Comparison of ENCODE assay signal across 20 mouse cellular contexts in genomic region chr7:30053591-30053990, GRCm38 (mm10). TPM values are rescaled to one million over a fixed set of nuclear protein-coding genes. Genes with fewer than 3 reads are reported as not detected.
DNase-seq lines count a peak whose midpoint lies in the region; ATAC-seq and TF ChIP-seq lines count a peak whose summit lies in the region.
"Had no signal": no experiment of that assay in that cellular context is flagged by ENCODE, and none has a peak within 500 bp of the region (broad histone marks: within the 10 kb centered on the region; RNA-seq: fewer than 3 reads in every experiment).

No protein-coding gene starts in this region.

- H3K9ac ChIP-seq in heart, embryonic 16.5 days (ENCODE audit: low read length) = no peak overlapping the region
- H3K9ac ChIP-seq in embryonic facial prominence, embryonic 14.5 days (ENCODE audit: low read depth, low read length) = no peak overlapping the region
- no peak overlapping the region for H3K9ac ChIP-seq in midbrain, embryonic 11.5 days (ENCODE audit: low read length)
- H3K9ac ChIP-seq: forebrain, postnatal 0 days had no signal

- no peak overlapping the region for H3K4me3 ChIP-seq in heart, embryonic 16.5 days (ENCODE audit: low read length)
- H3K4me3 ChIP-seq in embryonic facial prominence, embryonic 14.5 days (ENCODE audit: low read depth, low read length) = no peak overlapping the region
- H3K4me3 ChIP-seq in cerebellum, adult 2 months (replicated peaks; ENCODE audit: insufficient read depth, low read depth, low read length) = no peak overlapping the region
- H3K4me3 ChIP-seq in midbrain, embryonic 11.5 days (ENCODE audit: low read depth, low read length) = no peak overlapping the region
- H3K4me3 ChIP-seq: hindbrain, embryonic 10.5 days; layer of hippocampus, adult 2 months; megakaryocyte, embryonic 14.5 days had no signal

- no peak for DNase-seq in heart, adult 8-10 months (ENCODE audit: low spot score)
- DNase-seq in 416B (ENCODE audit: low read depth) (peak; percentile 18), adipocyte (ENCODE audit: low spot score) (peak; percentile 21)
- DNase-seq in embryonic facial prominence, embryonic 14.5 days (ENCODE audit: low spot score) = peak; percentile 75
- no peak for DNase-seq in cerebellum, adult 2 months
- no peak for DNase-seq in kidney, postnatal 36 days
- DNase-seq in midbrain, embryonic 11.5 days (ENCODE audit: low spot score, missing footprints) = no peak
- DNase-seq: cerebellum, postnatal 10 days; forebrain, postnatal 0 days; kidney, adult 11 months; right cerebral cortex, postnatal 4 days had no signal

- H3K27ac ChIP-seq in heart, embryonic 16.5 days (ENCODE audit: low read length) = 0 out of 2 replicates have a peak overlapping the region, but pooled peaks have one; percentile 15
- H3K27ac ChIP-seq in embryonic facial prominence, embryonic 14.5 days (replicated peaks; ENCODE audit: low read depth, low read length) = 0 out of 2 replicates have a peak overlapping the region, but pooled peaks have one; percentile 40
- no peak overlapping the region for H3K27ac ChIP-seq in cerebellum, adult 2 months (ENCODE audit: insufficient read depth, low read length)
- H3K27ac ChIP-seq in midbrain, embryonic 11.5 days (ENCODE audit: low read depth, low read length) = no peak overlapping the region
- H3K27ac ChIP-seq: hindbrain, embryonic 10.5 days; layer of hippocampus, adult 2 months had no signal

- no peak for TF ChIP-seq POLR2A in cerebellum, adult 2 months (IDR thresholded peaks at IDR 0.05; ENCODE audit: borderline replicate concordance, insufficient read depth, low read length)

- ATAC-seq in heart, embryonic 16.5 days (replicated peaks; ENCODE audit: extremely low read depth, insufficient read depth, low FRiP score) = no peak
- ATAC-seq in embryonic facial prominence, embryonic 14.5 days (ENCODE audit: low read depth) = no peak
- no peak for ATAC-seq in midbrain, embryonic 11.5 days (ENCODE audit: low FRiP score)
- ATAC-seq: activated CD4-positive, CD25-positive, alpha-beta regulatory T cell, adult 4 months; CD4-positive, CD25-positive, alpha-beta regulatory T cell, adult 4 months; forebrain, postnatal 0 days; lung, postnatal 0 days had no signal

- H3K27me3 ChIP-seq in heart, embryonic 16.5 days (ENCODE audit: control insufficient read depth, insufficient read depth, low read length) = no peaks in the 10 kb centered on the region
- H3K27me3 ChIP-seq in embryonic facial prominence, embryonic 14.5 days (replicated peaks; ENCODE audit: control insufficient read depth, insufficient read depth, low read length) = no peaks in the 10 kb centered on the region
- H3K27me3 ChIP-seq in cerebellum, adult 2 months (ENCODE audit: control insufficient read depth, insufficient read depth, low read length) = no peaks in the 10 kb centered on the region
- no peaks in the 10 kb centered on the region for H3K27me3 ChIP-seq in midbrain, embryonic 11.5 days (ENCODE audit: control insufficient read depth, insufficient read depth, low read length)
- H3K27me3 ChIP-seq: megakaryocyte, embryonic 14.5 days had no signal

- H3K9me3 ChIP-seq in heart, embryonic 16.5 days (replicated peaks; ENCODE audit: control insufficient read depth, low read length) = no peaks in the 10 kb centered on the region
- no peaks in the 10 kb centered on the region for H3K9me3 ChIP-seq in embryonic facial prominence, embryonic 14.5 days (ENCODE audit: control insufficient read depth, low read length)
- no peaks in the 10 kb centered on the region for H3K9me3 ChIP-seq in midbrain, embryonic 11.5 days (ENCODE audit: control insufficient read depth, low read length)
- H3K9me3 ChIP-seq: hindbrain, embryonic 10.5 days had no signal

- H3K4me2 ChIP-seq in heart, embryonic 16.5 days (ENCODE audit: low read depth, low read length) = no peak overlapping the region
- H3K4me2 ChIP-seq in embryonic facial prominence, embryonic 14.5 days (ENCODE audit: low read depth, low read length) = no peak overlapping the region
- H3K4me2 ChIP-seq in midbrain, embryonic 11.5 days = no peak overlapping the region
- H3K4me2 ChIP-seq: liver, embryonic 11.5 days had no signal

- peaks cover 3% of the 10 kb centered on the region; the same call in 1 of the 2 replicates for H3K4me1 ChIP-seq in heart, embryonic 16.5 days (ENCODE audit: control insufficient read depth, insufficient read depth, low read length)
- H3K4me1 ChIP-seq in embryonic facial prominence, embryonic 14.5 days (ENCODE audit: control insufficient read depth, insufficient read depth, low read length) = peaks cover 7% of the 10 kb centered on the region; the same call in 1 of the 2 replicates
- H3K4me1 ChIP-seq in cerebellum, adult 2 months (ENCODE audit: control insufficient read depth, insufficient read depth, low read length) = 0 out of 2 replicates have a peak, but pooled peaks cover 3% of the 10 kb centered on the region
- peaks cover 3% of the 10 kb centered on the region; the same call in 1 of the 2 replicates for H3K4me1 ChIP-seq in midbrain, embryonic 11.5 days (ENCODE audit: control insufficient read depth, insufficient read depth, low read length)

- 5% methylated on average over 3 of the region's 3 CpGs for WGBS in heart, embryonic 16.5 days
- 4% methylated on average over 3 of the region's 3 CpGs for WGBS in embryonic facial prominence, embryonic 14.5 days
- WGBS in cerebellum, adult 2 months = 9% methylated on average over 3 of the region's 3 CpGs
- WGBS in midbrain, embryonic 11.5 days = 11% methylated on average over 3 of the region's 3 CpGs

- no peak for TF ChIP-seq CTCF in cerebellum, adult 2 months (IDR thresholded peaks at IDR 0.05; ENCODE audit: borderline replicate concordance, insufficient read depth, low read depth, low read length)

- H3K36me3 ChIP-seq in heart, embryonic 16.5 days (ENCODE audit: control insufficient read depth, insufficient read depth) = peaks cover 15% of the 10 kb centered on the region; the same call in 1 of the 2 replicates
- H3K36me3 ChIP-seq in embryonic facial prominence, embryonic 14.5 days (ENCODE audit: control insufficient read depth, insufficient read depth, low read length) = peaks cover 34% of the 10 kb centered on the region
- H3K36me3 ChIP-seq in midbrain, embryonic 11.5 days (ENCODE audit: control insufficient read depth, insufficient read depth, low read length) = peaks cover 7% of the 10 kb centered on the region; the same call in 1 of the 2 replicates

RNA-seq across cellular contexts. Expression of gene Zfp14, which starts 2.4 kb away (rescaled TPM):
- polyA plus RNA-seq in heart, embryonic 16.5 days (2015; fragmentation: Nextera tagmentation; extraction: Ambion mirVana) = 4.3 and 4.7 TPM in 2 replicates
- total RNA-seq in heart, adult 8-10 months (2022) = 1 to 10 TPM; 2.4 to 3.0 (median 2.6) TPM
- polyA plus RNA-seq in embryonic facial prominence, embryonic 14.5 days (2014; fragmentation: Nextera tagmentation; extraction: Ambion mirVana) = 4.4 and 6.4 TPM in 2 replicates
- 14.8 and 18.3 TPM in 2 replicates for polyA plus RNA-seq in cerebellum, adult 2 months (2012; rRNA removed)
- polyA plus RNA-seq in midbrain, embryonic 11.5 days (2014; fragmentation: Nextera tagmentation; extraction: Ambion mirVana) = 6.1 and 6.2 TPM in 2 replicates

RNA-seq across cellular contexts. Expression of gene Zfp82, which starts 19.1 kb away (rescaled TPM):
- 4.8 and 5.2 TPM in 2 replicates for polyA plus RNA-seq in heart, embryonic 16.5 days (2015; fragmentation: Nextera tagmentation; extraction: Ambion mirVana)
- total RNA-seq in heart, adult 8-10 months (2022) = 1 to 10 TPM; 2.1 to 3.0 (median 2.6) TPM
- 6.4 and 7.0 TPM in 2 replicates for polyA plus RNA-seq in embryonic facial prominence, embryonic 14.5 days (2014; fragmentation: Nextera tagmentation; extraction: Ambion mirVana)
- polyA plus RNA-seq in cerebellum, adult 2 months (2012; rRNA removed) = 2.7 and 2.9 TPM in 2 replicates
- 7.4 and 8.8 TPM in 2 replicates for polyA plus RNA-seq in midbrain, embryonic 11.5 days (2014; fragmentation: Nextera tagmentation; extraction: Ambion mirVana)

RNA-seq across cellular contexts. Expression of gene Gm26920, which starts 36.6 kb away (rescaled TPM):
- polyA plus RNA-seq in heart, embryonic 16.5 days (2015; fragmentation: Nextera tagmentation; extraction: Ambion mirVana) = not detected in 2 replicates
- under 1 TPM in 1 of 4 experiments, not detected in 3; 0.28 TPM for total RNA-seq in heart, adult 8-10 months (2022)
- 1.4 and 2.5 TPM in 2 replicates for polyA plus RNA-seq in embryonic facial prominence, embryonic 14.5 days (2014; fragmentation: Nextera tagmentation; extraction: Ambion mirVana)
- polyA plus RNA-seq in cerebellum, adult 2 months (2012; rRNA removed) = 0.27 and 0.65 TPM in 2 replicates
- 1.2 and 2.4 TPM in 2 replicates for polyA plus RNA-seq in midbrain, embryonic 11.5 days (2014; fragmentation: Nextera tagmentation; extraction: Ambion mirVana)
- total RNA-seq: adrenal gland, postnatal 4 days; layer of hippocampus, adult 2 months had no signal

RNA-seq across cellular contexts. Expression of gene Zfp566, which starts 36.7 kb away (rescaled TPM):
- 6.2 and 7.1 TPM in 2 replicates for polyA plus RNA-seq in heart, embryonic 16.5 days (2015; fragmentation: Nextera tagmentation; extraction: Ambion mirVana)
- total RNA-seq in heart, adult 8-10 months (2022) = 1 to 10 TPM in 3 of 4 experiments, under 1 TPM in 1; 0.82 to 1.8 (median 1.6) TPM
- 7.9 and 11.2 TPM in 2 replicates for polyA plus RNA-seq in embryonic facial prominence, embryonic 14.5 days (2014; fragmentation: Nextera tagmentation; extraction: Ambion mirVana)
- 5.5 and 6.1 TPM in 2 replicates for polyA plus RNA-seq in cerebellum, adult 2 months (2012; rRNA removed)
- 14.8 and 15.7 TPM in 2 replicates for polyA plus RNA-seq in midbrain, embryonic 11.5 days (2014; fragmentation: Nextera tagmentation; extraction: Ambion mirVana)

RNA-seq across cellular contexts. Expression of gene Zfp260, which starts 41.0 kb away (rescaled TPM):
- 75.3 and 76.0 TPM in 2 replicates for polyA plus RNA-seq in heart, embryonic 16.5 days (2015; fragmentation: Nextera tagmentation; extraction: Ambion mirVana)
- total RNA-seq in heart, adult 8-10 months (2022) = 10 to 100 TPM; 25.3 to 34.5 (median 31.3) TPM
- 136 and 141 TPM in 2 replicates for polyA plus RNA-seq in embryonic facial prominence, embryonic 14.5 days (2014; fragmentation: Nextera tagmentation; extraction: Ambion mirVana)
- polyA plus RNA-seq in cerebellum, adult 2 months (2012; rRNA removed) = 46.3 and 46.6 TPM in 2 replicates
- polyA plus RNA-seq in midbrain, embryonic 11.5 days (2014; fragmentation: Nextera tagmentation; extraction: Ambion mirVana) = 138 and 139 TPM in 2 replicates

Comparison
In these comparisons a context has a peak if more than half of its experiments do, and no peak if none do; other contexts are left out.
1. H3K27ac ChIP-seq: peak in heart, embryonic 16.5 days (single experiment) and embryonic facial prominence, embryonic 14.5 days (single experiment); none in cerebellum, adult 2 months (single experiment) and midbrain, embryonic 11.5 days (single experiment).
2. DNase-seq: peak in 416B (single experiment), adipocyte (single experiment) and embryonic facial prominence, embryonic 14.5 days (single experiment); none in heart, adult 8-10 months (single experiment), cerebellum, adult 2 months (0 of 2), kidney, postnatal 36 days (0 of 2) and midbrain, embryonic 11.5 days (single experiment).